Mouse (Mus musculus): ENCODE data around the gene Mpst. TPM values are rescaled to one million over a fixed set of nuclear protein-coding genes. Genes with fewer than 3 reads are reported as not detected.
A peak's percentile ranks its signal among the peaks of the same experiment; 100 is the strongest.

Mpst gene
- polyA plus RNA-seq (2017; shearing (Covaris generic)) = 1 to 10 TPM; 1.8 to 6.5 TPM

- ATAC-seq = peak; percentile 95
These were observed at the start of gene Mpst for GRCm38 (mm10) chr15:78406293-78406934. Mpst (plus strand) TSS chr15:78406416.

- ATAC-seq = no peak
These were observed 40.3 kb upstream of the Mpst start for GRCm38 (mm10) chr15:78365916-78366315.

GRCm38 (mm10) chr15:78366875-78367274 lies 39.3 kb upstream of the Mpst start:
- ATAC-seq = no peak

GRCm38 (mm10) chr15:78367811-78368210 lies 38.4 kb upstream of the Mpst start:
- ATAC-seq = no peak

- ATAC-seq = no peak
These were observed 37.3 kb upstream of the Mpst start for GRCm38 (mm10) chr15:78368926-78369346.

GRCm38 (mm10) chr15:78369641-78370040 lies 36.6 kb upstream of the Mpst start:
- ATAC-seq = no peak

GRCm38 (mm10) chr15:78372796-78373195 lies 33.4 kb upstream of the Mpst start:
- ATAC-seq = no peak

- ATAC-seq = no peak
These were observed 32.0 kb upstream of the Mpst start for GRCm38 (mm10) chr15:78374204-78374603.

GRCm38 (mm10) chr15:78377859-78378258 lies 28.4 kb upstream of the Mpst start:
- no peak for ATAC-seq

GRCm38 (mm10) chr15:78378556-78378955 lies 27.7 kb upstream of the Mpst start:
- no peak for ATAC-seq

- ATAC-seq = no peak
These were observed 26.0 kb upstream of the Mpst start for GRCm38 (mm10) chr15:78380208-78380607.

- no peak for ATAC-seq
These were observed 25.5 kb upstream of the Mpst start for GRCm38 (mm10) chr15:78380741-78381140.

- ATAC-seq = no peak
These were observed 24.1 kb upstream of the Mpst start for GRCm38 (mm10) chr15:78382115-78382514.

GRCm38 (mm10) chr15:78383450-78384219 lies 22.6 kb upstream of the Mpst start:
- no peak for ATAC-seq

- ATAC-seq = no peak
These were observed 21.7 kb upstream of the Mpst start for GRCm38 (mm10) chr15:78384220-78385116.

- no peak for ATAC-seq
These were observed 20.7 kb upstream of the Mpst start for GRCm38 (mm10) chr15:78385564-78385963.

GRCm38 (mm10) chr15:78390855-78391254 lies 15.4 kb upstream of the Mpst start:
- peak; percentile 88 for ATAC-seq

GRCm38 (mm10) chr15:78395478-78395962 lies 10.7 kb upstream of the Mpst start, which contains the start of gene Tex33:
Tex33 (minus strand) TSS chr15:78395912.
- no peak for ATAC-seq

- ATAC-seq = no peak
These were observed 4.9 kb upstream of the Mpst start for GRCm38 (mm10) chr15:78401345-78401744.

- no peak for ATAC-seq
These were observed 4.3 kb upstream of the Mpst start for GRCm38 (mm10) chr15:78401921-78402320.

- no peak for ATAC-seq
These were observed 3.8 kb upstream of the Mpst start for GRCm38 (mm10) chr15:78402423-78402822.

- no peak for ATAC-seq
These were observed 2.9 kb upstream of the Mpst start for GRCm38 (mm10) chr15:78403301-78403741.

- no peak for ATAC-seq
These were observed 2.3 kb upstream of the Mpst start for GRCm38 (mm10) chr15:78403896-78404295.

Measured in activated CD4-positive, CD25-positive, alpha-beta regulatory T cell, adult 4 months (primary cell).